In genomic region chr3:101636510-101636909, GRCm38 (mm10) we compare ENCODE assay signal across 20 mouse cellular contexts.
"Had no signal": no experiment of that assay in that cellular context is flagged by ENCODE, and none has a peak within 500 bp of the region (broad histone marks: within the 10 kb centered on the region; RNA-seq: fewer than 3 reads in every experiment).

No protein-coding gene starts in this region.

- ATAC-seq: liver, embryonic 12.5 days; lung, postnatal 0 days; midbrain, embryonic 16.5 days had no signal

- H3K36me3 ChIP-seq: liver, embryonic 12.5 days; lung, embryonic 15.5 days; midbrain, embryonic 10.5 days; midbrain, embryonic 12.5 days; neural tube, embryonic 13.5 days; neural tube, embryonic 15.5 days; stomach, embryonic 15.5 days had no signal

- H3K4me1 ChIP-seq: liver, embryonic 12.5 days; lung, embryonic 15.5 days; stomach, embryonic 15.5 days had no signal

- H3K9ac ChIP-seq: liver, embryonic 12.5 days; liver, embryonic 14.5 days; lung, embryonic 15.5 days; midbrain, embryonic 12.5 days; neural tube, embryonic 13.5 days; neural tube, embryonic 15.5 days; stomach, embryonic 15.5 days had no signal

- H3K4me3 ChIP-seq: liver, embryonic 12.5 days; lung, embryonic 15.5 days; midbrain, embryonic 10.5 days; midbrain, embryonic 12.5 days; myocyte; neural tube, embryonic 13.5 days; neural tube, embryonic 15.5 days; stomach, embryonic 15.5 days had no signal

- H3K27ac ChIP-seq: liver, embryonic 12.5 days; liver, embryonic 14.5 days; lung, embryonic 15.5 days; midbrain, embryonic 10.5 days; midbrain, embryonic 12.5 days; neural tube, embryonic 15.5 days; stomach, embryonic 15.5 days had no signal

- DNase-seq: lung, adult 18-20 months; lung, postnatal 14 days; lung, postnatal 4 days; midbrain, embryonic 14.5 days; right cerebral cortex, adult 18-20 months; right cerebral cortex, postnatal 14 days; thymus, adult 2 months; thymus, postnatal 25 days; thymus, postnatal 4 days had no signal

- H3K9me3 ChIP-seq: liver, embryonic 12.5 days; lung, embryonic 15.5 days; midbrain, embryonic 10.5 days; midbrain, embryonic 12.5 days; neural tube, embryonic 13.5 days; neural tube, embryonic 15.5 days; stomach, embryonic 15.5 days had no signal

- H3K4me2 ChIP-seq: liver, embryonic 12.5 days; lung, embryonic 15.5 days; midbrain, embryonic 12.5 days; neural tube, embryonic 13.5 days; neural tube, embryonic 15.5 days; stomach, embryonic 15.5 days had no signal

- H3K27me3 ChIP-seq: liver, embryonic 12.5 days; lung, embryonic 15.5 days; midbrain, embryonic 12.5 days; neural tube, embryonic 13.5 days; neural tube, embryonic 15.5 days; stomach, embryonic 15.5 days had no signal
